Mouse (Mus musculus) small intestine, adult 2 months (tissue): ENCODE results near the gene Ank.

Experiments
- CTCF ChIP-seq: fragments of 200-500 bp; IDR thresholded peaks from 2 replicates; pipeline ENCODE4 v1.5.1; 2012; ENCODE audit warnings: low read depth, mild to moderate bottlenecking, control low read depth, inconsistent platforms, low read length, moderate library complexity, mixed read lengths; ENCODE audit not compliant: insufficient replicate concordance, insufficient read length; ENCODE audit errors: extremely low read depth
- POLR2A ChIP-seq: fragments of 200-500 bp; IDR thresholded peaks from 2 replicates; pipeline ENCODE4 v1.6.1; 2012; ENCODE audit warnings: low read depth, mild to moderate bottlenecking, control low read depth, inconsistent platforms, low read length, moderate library complexity

DNA sequence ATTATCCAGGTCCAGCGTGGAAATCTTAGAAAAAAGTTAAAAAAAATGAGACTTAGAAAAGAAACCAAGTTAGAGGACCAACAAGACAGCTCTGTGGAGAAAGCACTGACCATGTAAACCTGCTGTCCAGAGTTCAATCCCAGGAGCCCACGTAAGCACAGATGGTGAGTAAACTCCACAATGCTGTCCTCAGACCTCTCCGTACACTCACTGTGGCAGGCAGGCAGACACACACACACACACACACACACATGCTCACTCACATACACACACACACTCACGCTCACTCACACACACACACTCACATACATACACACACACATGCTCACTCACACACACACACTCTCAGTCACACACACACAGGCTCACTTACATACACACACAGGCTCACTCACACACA lies 146.8 kb downstream of the Ank start:
- TF ChIP-seq POLR2A (no peak), CTCF (no peak)
